Mouse (Mus musculus): Measurements from ENCODE around the gene Tcf7.

Tcf7 gene

DNA sequence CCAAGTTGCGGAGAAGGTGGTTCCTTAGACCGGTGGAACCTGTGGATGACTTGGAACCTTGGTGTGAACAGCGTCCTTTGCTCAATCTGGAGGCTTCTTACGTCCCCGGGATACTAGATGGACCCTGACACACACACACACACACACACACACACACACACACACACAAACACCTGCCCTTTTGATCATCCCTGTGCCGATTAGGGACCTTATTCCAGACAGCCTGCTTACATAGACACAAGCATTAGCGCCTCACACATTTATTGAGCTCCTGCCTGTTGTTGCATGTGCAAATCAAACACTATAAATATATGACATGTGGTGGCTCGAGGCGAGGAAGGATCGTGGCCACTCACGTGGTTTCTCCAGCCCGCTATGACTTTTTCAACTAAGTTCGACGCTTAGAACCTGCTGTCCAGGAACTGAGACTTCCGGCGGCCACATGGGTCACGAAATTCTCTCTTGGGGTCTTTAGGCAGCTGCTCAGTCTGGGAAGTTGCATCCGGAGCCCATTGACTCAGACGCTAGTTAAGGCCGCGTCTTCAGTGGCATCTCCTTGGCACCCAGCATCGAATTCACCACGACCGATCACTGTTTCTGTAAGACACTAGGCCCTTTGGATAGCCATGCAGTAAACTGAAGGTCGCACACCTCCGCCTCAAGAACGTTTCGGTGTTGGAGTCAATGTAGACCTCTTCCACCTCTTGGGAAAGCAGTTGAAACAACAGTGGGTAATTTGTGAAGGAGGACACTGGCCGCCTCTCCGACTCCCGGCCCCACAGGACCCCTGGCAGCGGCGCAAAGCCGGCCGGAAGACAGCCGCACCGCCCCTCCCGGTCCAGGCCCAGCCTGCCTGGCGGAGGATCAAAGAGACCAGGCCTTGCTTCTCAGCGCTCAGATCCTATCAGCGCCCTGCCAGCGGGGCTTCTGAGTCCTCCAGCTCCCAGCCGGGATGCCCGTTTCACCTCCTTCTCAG is 1.1 kb upstream of the Tcf7 start:
- no peak for DNase-seq (ENCODE audit: low spot score in 2 of 2)

DNA sequence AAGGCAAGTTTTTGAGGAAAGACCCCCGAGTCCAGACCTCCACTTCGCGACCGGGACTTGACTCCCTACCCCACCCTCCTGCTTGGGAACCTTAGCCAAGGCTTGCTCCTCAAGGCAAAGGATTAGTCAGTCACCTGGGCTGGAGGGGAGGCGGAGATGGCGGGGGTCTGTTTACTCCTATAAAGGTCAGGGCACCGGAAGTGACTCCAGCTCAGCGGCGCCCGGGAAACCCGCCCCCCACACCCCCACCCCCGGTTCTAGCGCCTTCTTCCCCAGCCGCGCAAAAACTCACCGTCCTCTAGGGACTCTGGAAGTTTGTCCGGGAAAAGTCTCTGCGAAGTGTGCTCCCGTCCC is 417 bp downstream of the Tcf7 start:
- DNase-seq (ENCODE audit: low spot score in 2 of 2): no peak

DNA sequence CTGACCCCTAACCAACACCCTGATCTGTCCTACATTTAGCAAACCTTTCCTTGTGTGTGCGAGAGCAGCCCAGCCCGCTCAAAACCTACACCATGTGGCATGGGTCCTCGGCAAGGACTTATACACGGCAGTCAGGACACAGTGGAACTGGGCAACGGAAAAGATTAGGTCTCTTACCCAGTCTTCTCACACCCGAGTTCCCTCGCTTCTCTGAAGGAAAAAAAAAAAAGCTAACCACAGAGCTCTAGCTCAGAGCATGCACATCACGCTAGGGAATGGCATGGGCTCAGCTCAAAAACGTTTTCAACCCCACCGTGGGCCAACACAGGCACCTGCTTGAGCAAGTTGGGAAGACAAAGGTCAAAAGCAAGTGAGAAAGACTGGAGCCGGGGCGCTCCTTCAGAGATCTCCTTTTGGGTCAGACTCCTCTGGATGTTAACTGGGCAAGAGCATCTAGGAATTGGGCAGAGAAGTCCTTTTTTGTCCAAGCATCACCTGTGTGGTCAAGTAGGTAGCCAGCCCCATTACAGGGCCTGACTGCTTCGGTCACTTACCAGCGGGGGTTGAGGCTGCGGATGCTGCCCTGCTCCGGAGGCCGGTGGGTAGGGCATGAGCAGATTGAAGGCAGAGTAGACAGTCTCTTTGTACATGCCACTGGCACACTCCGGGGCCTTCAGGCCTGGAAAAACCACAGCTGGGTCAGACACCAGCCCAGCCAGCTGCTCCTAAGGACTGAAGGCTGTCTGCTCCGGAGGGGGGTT is 1.1 kb downstream of the Tcf7 start:
- DNase-seq (ENCODE audit: low spot score in 2 of 2): no peak

DNA sequence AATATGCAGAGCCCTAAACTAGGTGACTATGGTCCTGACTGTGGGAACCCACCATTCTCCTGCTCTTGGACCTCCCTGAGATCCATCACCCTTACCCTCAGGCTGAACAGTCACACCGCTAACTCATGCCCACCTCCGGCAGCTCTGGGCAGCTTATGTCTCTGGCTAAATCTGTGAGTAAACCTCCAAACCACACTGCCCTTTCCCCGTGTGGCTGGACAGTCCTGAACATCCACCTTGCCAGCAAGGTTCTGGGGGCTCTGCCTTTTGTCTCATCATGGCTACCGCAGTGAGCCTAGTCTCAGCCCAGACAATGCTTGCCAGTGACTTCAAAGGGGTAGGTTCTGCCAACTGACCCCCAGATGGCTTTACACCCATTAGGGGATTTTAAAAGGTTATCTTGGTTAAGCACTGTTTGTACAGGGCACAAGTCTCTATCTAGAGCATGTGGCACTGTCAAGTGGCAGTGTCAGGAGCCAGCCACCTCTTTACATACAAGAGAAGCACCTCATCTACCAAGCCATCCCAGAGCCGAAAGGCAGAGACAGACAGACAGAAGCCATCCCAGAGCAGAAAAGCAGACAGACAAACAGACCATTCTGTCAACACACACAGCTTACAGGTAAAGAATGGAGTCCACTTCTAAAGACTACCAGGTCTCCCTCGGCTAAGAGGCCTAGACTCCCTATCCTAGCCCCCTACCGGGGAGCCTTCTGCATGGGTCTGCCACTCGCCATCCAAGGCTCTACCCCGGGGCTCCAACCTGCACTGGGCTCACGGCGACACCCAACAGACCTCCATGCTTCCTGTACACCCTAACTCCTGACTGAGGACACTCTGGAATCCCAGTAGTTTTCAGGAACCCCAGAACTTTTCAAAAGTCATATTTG is 2.0 kb downstream of the Tcf7 start:
- no peak for DNase-seq (ENCODE audit: low spot score in 2 of 2)

DNA sequence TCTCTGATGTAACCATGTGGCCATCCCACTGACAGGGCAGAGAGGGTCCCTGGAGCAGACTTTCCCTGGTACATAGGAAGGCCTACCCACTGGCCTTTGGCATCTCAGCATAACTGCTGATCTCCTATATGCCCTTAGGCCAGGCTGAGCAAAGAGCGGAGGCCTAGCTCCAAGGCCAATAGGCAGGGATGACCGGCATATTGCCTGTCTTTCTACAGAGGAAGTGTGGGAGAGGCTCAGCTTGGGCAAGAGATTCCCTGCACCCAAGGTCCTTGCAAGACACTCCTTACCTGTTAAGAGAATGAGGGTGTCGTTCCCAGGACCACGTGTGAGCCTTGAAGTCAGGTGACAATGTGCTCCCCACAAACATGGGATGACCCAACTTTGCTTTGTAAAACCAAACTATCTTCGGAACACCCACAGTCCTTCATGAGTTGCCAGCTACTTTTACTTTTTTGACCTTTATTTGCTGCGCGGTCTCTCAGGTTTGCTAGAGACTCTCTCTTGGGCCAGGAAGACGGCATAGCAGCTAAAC is 3.1 kb downstream of the Tcf7 start:
- DNase-seq (ENCODE audit: low spot score in 2 of 2): no peak

DNA sequence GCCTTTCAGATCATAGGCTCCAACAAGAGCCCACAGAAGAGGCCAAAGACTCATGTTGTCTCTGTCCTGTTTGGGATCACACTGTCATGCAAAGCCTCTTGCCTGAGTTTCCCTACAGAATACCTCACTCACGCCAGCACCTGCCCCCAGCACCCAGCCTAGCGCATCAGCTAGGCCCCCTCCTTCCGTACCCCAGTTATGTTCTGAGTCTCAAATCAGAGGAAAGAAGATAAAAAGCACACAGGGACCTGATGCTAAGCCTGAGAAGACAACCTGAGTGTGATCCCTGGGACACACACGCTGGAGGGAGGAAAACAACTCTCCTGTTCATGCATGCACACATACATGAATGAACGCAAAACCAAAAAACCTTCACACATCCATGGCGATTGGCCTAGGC is 3.8 kb downstream of the Tcf7 start:
- DNase-seq (ENCODE audit: low spot score in 2 of 2): no peak

DNA sequence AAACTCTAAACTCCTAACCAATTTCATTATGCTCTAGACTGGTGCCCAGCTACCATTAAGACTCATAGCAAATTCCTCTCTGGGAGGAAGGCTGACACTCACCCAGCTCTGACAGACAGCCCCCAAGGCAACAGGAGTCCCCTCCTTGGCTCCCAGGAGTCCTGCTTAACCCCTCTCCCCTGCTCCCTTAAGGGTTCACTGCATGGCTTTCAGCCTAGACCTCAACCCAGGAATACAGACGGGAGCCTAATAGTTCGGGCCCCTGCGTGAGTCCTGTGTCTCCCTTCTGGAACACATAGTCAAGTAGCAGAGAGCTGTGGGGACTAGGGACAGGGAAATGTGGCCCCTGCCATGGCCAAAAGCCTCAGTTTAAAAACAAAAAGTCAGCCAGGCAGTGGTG is 4.7 kb downstream of the Tcf7 start:
- DNase-seq (ENCODE audit: low spot score in 2 of 2): no peak

DNA sequence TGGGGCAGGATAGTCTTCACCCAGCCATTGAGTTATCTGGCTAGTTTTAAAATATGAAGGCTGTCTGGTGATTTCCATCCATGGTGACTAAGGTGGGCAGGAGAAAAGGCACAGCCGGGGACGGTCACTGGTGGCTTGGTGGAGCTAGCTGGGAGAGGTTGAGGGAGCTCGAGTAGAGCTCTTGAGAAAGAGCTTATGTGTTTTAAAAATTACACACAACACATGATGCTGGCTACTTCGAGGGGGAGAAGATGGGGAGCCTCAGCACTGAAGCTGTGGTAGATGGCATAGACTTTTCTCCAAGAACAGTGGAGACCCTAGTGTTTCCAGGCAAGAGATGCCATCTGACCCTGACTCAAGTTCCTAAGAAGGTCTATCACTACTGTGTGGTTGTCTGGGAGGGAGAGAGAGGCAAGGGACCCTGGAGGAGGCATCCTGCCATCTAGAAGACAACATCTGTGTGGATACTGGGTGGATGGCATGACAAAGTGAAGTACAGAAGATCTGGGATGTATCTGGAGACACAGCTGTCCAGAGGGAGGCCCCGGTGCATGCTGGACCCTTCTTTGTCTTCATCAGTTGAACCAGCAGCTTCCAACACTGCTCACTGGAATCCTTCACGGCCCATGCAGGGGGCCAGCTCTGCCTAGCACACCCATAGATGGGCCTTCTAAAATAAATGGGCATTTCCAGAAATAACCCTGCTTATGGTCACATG is 5.2 kb downstream of the Tcf7 start:
- no peak for DNase-seq (ENCODE audit: low spot score in 2 of 2)

DNA sequence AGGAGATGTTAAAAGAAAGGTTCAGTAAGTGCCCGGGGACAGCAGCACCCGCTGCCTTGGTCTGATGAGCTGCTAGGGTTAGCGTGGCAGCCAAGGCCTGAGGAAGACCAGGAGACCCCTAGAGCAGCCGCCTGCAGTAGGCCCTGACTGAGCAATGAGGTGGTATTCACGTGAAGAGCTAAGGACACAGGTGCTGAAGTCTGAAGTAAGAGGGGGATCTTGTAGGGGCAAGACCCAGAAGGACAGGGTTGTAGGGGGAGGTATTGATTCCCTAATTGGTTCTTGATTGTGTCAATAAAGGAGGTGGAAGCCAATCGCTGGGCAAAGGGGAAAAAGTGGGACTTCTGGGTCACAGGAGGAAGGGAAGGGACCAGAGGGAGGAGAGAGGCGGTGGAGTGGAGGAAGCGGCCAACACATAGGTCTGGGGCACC is 5.8 kb downstream of the Tcf7 start:
- DNase-seq (ENCODE audit: low spot score in 2 of 2): no peak

DNA sequence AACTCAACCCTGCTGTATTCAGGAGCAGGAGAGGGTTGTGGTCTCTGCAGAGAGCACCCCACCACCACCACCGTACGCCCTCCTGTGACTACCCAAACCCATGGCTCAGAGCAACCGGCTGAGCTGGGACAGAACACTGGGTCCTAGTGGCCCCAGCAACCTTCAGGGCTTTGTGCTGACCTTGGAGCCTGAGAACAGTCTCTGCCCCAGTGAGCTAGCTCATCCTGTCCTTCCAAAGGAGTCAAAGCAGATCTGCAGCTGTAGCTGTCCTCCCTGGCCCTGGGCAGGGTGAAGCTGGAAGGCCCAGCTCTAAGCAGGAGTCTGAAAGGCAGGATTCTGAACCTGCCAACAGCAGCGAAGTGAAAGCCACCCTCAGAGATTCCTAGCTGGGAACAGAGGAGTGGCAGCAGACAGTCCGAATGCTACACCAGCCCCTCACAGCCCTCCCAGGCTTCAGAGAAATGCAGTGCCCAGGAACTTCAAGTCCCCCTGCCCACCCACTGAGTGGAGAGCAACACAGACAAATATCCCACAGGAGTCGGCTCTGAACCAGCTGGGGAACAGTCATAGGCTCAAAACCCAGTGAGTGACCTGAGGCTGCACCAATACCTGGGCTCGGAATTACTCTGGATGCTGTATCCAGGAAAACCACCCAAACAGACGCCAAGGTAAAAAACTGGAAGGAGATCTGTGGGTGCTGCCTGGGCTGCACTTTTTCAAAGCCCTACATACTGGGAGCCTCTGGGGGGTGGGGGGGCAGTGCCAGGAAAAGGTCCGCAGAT is 6.8 kb downstream of the Tcf7 start:
- DNase-seq (ENCODE audit: low spot score in 2 of 2): peak in 1 of 2 experiments; percentile 34

DNA sequence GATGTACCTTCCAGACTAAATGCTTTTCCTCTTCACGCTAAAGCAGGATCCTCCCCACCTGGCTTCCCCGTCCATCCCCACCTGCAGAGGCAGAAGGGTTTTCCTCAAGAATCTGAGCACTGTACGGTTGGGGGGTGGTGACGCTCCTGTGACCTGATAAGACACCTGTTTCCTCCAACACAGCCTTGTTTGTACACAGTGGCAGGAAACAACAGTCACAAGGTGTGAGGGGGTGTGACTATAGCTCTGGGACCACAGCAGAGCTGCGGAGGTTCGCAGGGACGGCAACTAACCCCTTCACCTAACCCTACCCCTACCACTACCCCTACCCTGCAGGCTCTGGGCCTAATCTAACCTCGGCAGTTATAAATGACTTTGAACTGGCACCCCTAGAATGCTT is 7.4 kb downstream of the Tcf7 start:
- no peak for DNase-seq (ENCODE audit: low spot score in 2 of 2)

DNA sequence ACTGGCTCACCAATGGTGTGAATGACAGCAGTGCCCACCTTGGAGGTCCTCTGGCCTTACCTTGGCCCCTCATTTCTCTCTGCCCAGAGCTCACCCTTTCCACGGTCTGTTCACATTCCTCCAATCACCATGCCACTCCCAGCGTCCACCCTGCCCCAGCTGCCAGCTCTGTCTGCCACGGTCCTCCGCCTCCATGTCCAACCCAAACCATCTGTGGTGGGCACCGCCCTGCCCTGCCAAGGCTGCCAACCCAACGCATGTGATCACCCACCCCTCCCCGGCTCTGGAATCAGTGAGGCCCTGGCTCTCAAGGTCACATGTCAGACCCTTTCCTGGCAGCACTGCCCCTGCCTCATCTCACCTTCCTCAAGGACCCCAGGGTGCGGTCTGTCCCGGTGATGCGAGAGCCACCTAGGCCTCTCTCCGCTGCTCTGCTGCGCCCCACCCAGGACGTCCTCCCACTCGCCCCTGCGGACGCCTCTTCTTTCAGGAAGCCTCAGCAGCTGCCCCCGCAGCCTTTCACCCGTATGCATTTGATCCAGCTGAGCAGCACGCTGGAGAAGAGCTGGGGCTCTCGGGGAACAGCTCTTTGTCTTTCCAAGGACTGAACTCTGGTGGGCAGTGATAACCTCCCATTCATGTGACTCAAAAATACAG is 8.2 kb downstream of the Tcf7 start:
- DNase-seq (ENCODE audit: low spot score in 2 of 2): no peak

DNA sequence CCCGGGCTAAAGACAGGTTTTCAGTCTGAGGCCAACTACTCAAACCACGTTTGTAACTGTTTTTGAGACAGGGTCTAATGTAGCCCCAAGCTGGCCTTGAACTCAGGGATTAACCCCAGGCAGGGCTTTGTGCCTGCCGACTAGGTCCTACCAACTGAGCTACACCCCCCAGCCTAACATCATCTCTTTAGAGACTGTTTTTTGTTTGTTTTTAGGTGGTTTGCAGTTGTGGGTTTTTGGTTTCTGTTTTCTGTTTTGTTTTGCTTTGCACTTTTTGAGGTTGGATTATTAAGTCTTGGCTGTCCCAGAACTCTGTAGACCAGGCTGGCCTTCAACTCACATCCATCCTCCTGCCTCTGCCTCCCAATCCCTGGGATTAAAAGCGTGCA is 8.9 kb downstream of the Tcf7 start:
- no peak for DNase-seq (ENCODE audit: low spot score in 2 of 2)

DNA sequence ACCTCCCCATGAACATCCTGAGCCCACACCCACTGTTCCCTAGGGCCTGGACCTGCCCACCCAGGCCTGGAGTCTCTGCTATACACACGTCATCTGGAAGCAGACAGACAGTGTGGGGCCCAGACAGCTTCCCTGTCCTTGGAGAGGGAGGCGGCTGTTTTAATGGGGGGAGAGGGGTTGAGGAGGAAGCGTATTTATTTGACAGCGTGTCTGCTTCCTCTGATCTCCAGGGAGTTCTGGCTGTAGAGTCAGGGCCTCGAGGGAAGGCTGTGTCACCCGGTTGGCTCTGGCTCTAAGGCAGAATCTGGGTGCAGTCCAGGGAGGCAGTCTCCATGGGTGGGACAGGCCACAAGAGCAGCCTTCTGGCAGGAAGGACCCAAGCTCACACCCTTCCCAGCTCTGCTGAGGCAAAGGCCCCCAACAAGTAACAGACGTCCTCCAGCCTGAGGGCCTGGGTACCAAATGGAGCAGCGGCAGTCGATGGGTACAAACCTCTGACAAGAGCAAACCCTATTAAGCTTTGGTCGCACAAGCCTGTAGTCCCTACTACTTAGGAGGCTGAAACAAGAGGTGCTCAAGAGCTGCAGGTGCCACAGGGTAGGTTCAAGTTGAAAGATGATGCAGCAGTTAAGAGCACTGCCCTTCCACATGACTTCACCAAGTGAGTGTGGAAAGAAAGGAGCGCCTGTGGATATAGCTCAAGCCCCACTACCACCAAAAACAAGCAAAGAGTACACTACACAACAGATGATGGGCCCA is 9.5 kb downstream of the Tcf7 start:
- no peak for DNase-seq (ENCODE audit: low spot score in 2 of 2)

DNA sequence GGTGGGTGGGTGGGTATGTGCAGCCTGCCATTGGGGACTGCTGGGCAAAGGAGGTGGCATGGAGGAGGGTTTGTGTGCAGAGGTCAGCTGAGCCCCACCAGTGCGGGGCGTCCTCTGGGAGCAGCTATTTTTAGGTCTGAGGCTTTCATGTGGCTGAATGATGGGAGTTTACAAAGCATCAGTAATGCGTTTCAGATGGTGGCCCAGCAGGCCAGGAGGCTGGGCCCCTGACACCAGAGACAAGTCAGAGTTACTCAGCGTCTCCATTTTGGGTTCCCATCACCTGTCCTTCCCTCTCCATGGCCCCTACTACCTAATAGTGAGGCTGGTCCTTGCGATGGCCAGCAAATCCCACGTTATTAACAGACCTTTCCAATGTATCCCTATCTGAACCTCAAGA is 10.2 kb downstream of the Tcf7 start:
- no peak for DNase-seq (ENCODE audit: low spot score in 2 of 2)

DNA sequence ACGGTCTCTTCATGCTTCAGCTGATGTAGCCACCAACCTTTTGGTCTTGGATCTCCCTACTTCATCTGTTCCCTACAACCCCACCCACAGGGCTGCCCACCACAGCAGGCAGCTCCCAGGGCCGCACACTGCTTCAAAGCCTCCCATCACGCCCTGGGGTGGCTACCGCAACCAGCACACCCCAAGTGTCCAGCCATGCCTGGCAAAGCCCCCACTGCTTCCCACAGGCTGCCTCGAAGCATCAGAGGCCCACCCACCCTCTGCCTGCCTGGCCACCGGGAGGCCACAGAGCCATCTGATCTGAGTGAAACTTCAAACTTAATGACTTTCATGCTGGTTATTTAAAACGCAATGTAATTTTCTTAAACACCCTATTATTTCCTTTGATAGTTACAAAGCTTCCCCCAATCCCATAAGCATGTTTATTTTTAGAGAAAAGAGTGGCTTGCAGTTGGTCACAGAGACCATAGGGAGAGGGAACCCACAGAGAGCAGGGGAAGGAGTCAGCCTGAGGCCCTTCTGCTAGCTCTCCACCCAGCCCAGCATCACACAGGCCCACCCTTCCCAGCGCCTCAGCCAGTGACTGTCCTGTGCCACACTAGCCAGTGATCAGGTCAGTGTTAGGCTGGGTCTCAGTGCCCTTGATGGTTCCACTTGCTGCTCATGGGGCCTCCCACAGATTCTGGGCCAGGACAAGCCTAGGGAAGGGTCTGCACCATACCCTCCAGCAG is 10.9 kb downstream of the Tcf7 start:
- no peak for DNase-seq (ENCODE audit: low spot score in 2 of 2)

DNA sequence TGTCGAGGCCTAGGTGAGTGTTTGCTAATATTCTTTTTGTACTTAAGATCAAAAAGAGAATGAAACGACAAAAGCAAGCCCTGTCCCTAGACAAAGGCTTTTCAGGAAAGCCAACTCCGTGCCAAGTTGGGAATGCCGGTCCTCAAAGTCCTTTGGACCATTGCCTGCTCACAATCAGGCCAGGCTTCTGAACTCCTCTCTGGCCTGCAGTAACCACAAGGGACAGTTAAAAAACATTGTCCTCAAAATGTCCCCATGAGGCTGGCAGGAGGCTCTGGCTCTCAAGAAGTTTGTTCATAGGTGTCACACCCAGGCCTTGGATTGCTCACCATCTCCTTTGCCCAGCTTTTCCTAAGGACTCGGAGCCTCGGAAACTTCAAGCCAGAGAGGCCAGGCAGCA is 13.0 kb downstream of the Tcf7 start:
- DNase-seq (ENCODE audit: low spot score in 2 of 2): no peak

DNA sequence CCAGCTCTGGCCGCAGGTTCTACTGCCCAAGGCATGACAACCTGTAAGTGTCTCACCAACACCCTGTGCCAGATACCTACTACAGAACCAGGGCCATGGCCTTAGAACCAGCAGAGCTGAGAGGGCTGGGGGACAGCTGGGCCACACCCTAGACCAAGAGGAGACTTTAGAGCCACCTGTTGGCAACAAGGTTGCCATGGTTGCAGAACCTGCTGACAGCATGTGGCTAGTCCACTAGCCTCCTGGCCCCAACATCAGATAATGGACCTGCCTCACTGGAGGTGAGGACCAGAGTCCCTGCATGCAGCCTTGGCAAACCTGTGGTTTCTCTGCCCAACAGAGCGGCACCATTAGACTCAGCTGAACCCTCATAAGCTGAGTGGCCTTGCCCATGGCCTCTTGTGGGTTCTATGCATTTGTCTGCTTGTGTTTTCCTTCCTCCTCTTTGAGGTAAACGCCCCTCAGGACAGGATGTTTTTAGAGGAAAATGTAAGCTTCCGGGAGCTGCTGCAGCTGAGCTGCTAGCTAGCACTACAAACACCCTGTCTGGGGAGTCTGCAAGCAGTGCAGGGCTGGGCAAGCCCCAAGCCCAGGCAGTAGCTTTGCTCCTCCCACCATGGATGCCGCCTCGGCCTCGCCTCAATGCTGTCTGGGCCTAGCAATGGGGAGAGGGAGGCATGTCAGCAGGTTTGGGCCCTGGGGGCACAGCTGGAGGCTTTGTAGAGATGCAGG is 14.5 kb downstream of the Tcf7 start:
- no peak for DNase-seq (ENCODE audit: low spot score in 2 of 2)
